Mouse (Mus musculus): Measurements from ENCODE around the gene Pex5l. TPM values are rescaled to one million over a fixed set of nuclear protein-coding genes. Genes with fewer than 3 reads are reported as not detected.
A peak's percentile ranks its signal among the peaks of the same experiment; 100 is the strongest.

Gene Pex5l
- polyA plus RNA-seq, 1 experiment from 2014 or later = 6.6 TPM

- H3K4me2 ChIP-seq (ENCODE audit: low read depth) = no peak overlapping the region
- no peaks in the 10 kb centered on the region for H3K4me1 ChIP-seq (ENCODE audit: control insufficient read depth, insufficient read depth, low read length)
- no peaks in the 10 kb centered on the region for H3K9me3 ChIP-seq (ENCODE audit: control insufficient read depth, low read length)
- H3K36me3 ChIP-seq (ENCODE audit: control insufficient read depth, insufficient read depth, low read length) = no peaks in the 10 kb centered on the region
- H3K9ac ChIP-seq (ENCODE audit: low read length) = no peak overlapping the region
- H3K4me3 ChIP-seq (ENCODE audit: low read depth, low read length) = no peak overlapping the region
- H3K27ac ChIP-seq (ENCODE audit: low read depth, low read length) = no peak overlapping the region
- WGBS = 74% methylated on average over 5 of the region's 5 CpGs
- DNase-seq (ENCODE audit: low spot score) (no peak), ATAC-seq (ENCODE audit: insufficient read depth, low FRiP score, low TSS enrichment) (no peak)
- no peaks in the 10 kb centered on the region for H3K27me3 ChIP-seq (ENCODE audit: control insufficient read depth, insufficient read depth, low read length)
Observed at GRCm38 (mm10) chr3:32987806-32988205, 155.2 kb downstream of the Pex5l start.

- 68% methylated on average over 3 of the region's 3 CpGs for WGBS
- no peaks in the 10 kb centered on the region for H3K9me3 ChIP-seq (ENCODE audit: control insufficient read depth, low read length)
- no peak for DNase-seq (ENCODE audit: low spot score)
Observed at GRCm38 (mm10) chr3:32985141-32985540, 157.9 kb downstream of the Pex5l start.

GRCm38 (mm10) chr3:32979981-32980380 is 163.1 kb downstream of the Pex5l start:
- Histone ChIP-seq H3K27me3 (ENCODE audit: control insufficient read depth, insufficient read depth, low read length) (no peaks in the 10 kb centered on the region), H3K4me2 (ENCODE audit: low read depth) (no peak overlapping the region), H3K4me1 (ENCODE audit: control insufficient read depth, insufficient read depth, low read length) (peaks cover 6% of the 10 kb centered on the region), H3K4me3 (ENCODE audit: low read depth, low read length) (no peak overlapping the region), H3K9me3 (ENCODE audit: control insufficient read depth, low read length) (no peaks in the 10 kb centered on the region), H3K27ac (ENCODE audit: low read depth, low read length) (no peak overlapping the region), H3K36me3 (ENCODE audit: control insufficient read depth, insufficient read depth, low read length) (no peaks in the 10 kb centered on the region), H3K9ac (ENCODE audit: low read length) (no peak overlapping the region)
- 21% methylated on average over 4 of the region's 4 CpGs for WGBS
- DNase-seq (ENCODE audit: low spot score) (no peak), ATAC-seq (ENCODE audit: insufficient read depth, low FRiP score, low TSS enrichment) (no peak)

More at GRCm38 (mm10) chr3:32985141-32985540, 157.9 kb downstream of the Pex5l start:
- H3K36me3 ChIP-seq (ENCODE audit: control insufficient read depth, insufficient read depth, low read length) = no peaks in the 10 kb centered on the region
- ATAC-seq (ENCODE audit: insufficient read depth, low FRiP score, low TSS enrichment) = no peak
- no peaks in the 10 kb centered on the region for H3K4me1 ChIP-seq (ENCODE audit: control insufficient read depth, insufficient read depth, low read length)
- no peaks in the 10 kb centered on the region for H3K27me3 ChIP-seq (ENCODE audit: control insufficient read depth, insufficient read depth, low read length)
- H3K4me3 ChIP-seq (ENCODE audit: low read depth, low read length) = no peak overlapping the region
- H3K9ac ChIP-seq (ENCODE audit: low read length) = no peak overlapping the region
- no peak overlapping the region for H3K4me2 ChIP-seq (ENCODE audit: low read depth)
- no peak overlapping the region for H3K27ac ChIP-seq (ENCODE audit: low read depth, low read length)

- DNase-seq (ENCODE audit: low spot score) (no peak), ATAC-seq (ENCODE audit: insufficient read depth, low FRiP score, low TSS enrichment) (no peak)
- H3K4me2 ChIP-seq (ENCODE audit: low read depth) = no peak overlapping the region
- H3K4me1 ChIP-seq (ENCODE audit: control insufficient read depth, insufficient read depth, low read length) = peaks cover 6% of the 10 kb centered on the region
- 22% methylated on average over 6 of the region's 6 CpGs for WGBS
- H3K27me3 ChIP-seq (ENCODE audit: control insufficient read depth, insufficient read depth, low read length) = no peaks in the 10 kb centered on the region
- H3K9me3 ChIP-seq (ENCODE audit: control insufficient read depth, low read length) = no peaks in the 10 kb centered on the region
- no peak overlapping the region for H3K27ac ChIP-seq (ENCODE audit: low read depth, low read length)
- H3K9ac ChIP-seq (ENCODE audit: low read length) = no peak overlapping the region
- no peaks in the 10 kb centered on the region for H3K36me3 ChIP-seq (ENCODE audit: control insufficient read depth, insufficient read depth, low read length)
- no peak overlapping the region for H3K4me3 ChIP-seq (ENCODE audit: low read depth, low read length)
Observed at GRCm38 (mm10) chr3:32979238-32979637, 163.8 kb downstream of the Pex5l start.

GRCm38 (mm10) chr3:32970257-32970656 is 172.8 kb downstream of the Pex5l start:
- DNase-seq (ENCODE audit: low spot score) (no peak), ATAC-seq (ENCODE audit: insufficient read depth, low FRiP score, low TSS enrichment) (no peak)
- Histone ChIP-seq H3K27ac (ENCODE audit: low read depth, low read length) (no peak overlapping the region), H3K27me3 (ENCODE audit: control insufficient read depth, insufficient read depth, low read length) (no peaks in the 10 kb centered on the region), H3K4me2 (ENCODE audit: low read depth) (no peak overlapping the region), H3K4me1 (ENCODE audit: control insufficient read depth, insufficient read depth, low read length) (no peaks in the 10 kb centered on the region), H3K9me3 (ENCODE audit: control insufficient read depth, low read length) (no peaks in the 10 kb centered on the region), H3K4me3 (ENCODE audit: low read depth, low read length) (no peak overlapping the region), H3K9ac (ENCODE audit: low read length) (no peak overlapping the region), H3K36me3 (ENCODE audit: control insufficient read depth, insufficient read depth, low read length) (no peaks in the 10 kb centered on the region)
- 93% methylated on average over 1 of the region's 1 CpGs for WGBS

GRCm38 (mm10) chr3:32968671-32969425 is 174.2 kb downstream of the Pex5l start:
- ATAC-seq (ENCODE audit: insufficient read depth, low FRiP score, low TSS enrichment) (no peak), DNase-seq (ENCODE audit: low spot score) (no peak)
- Histone ChIP-seq H3K27me3 (ENCODE audit: control insufficient read depth, insufficient read depth, low read length) (no peaks in the 10 kb centered on the region), H3K36me3 (ENCODE audit: control insufficient read depth, insufficient read depth, low read length) (no peaks in the 10 kb centered on the region), H3K9me3 (ENCODE audit: control insufficient read depth, low read length) (no peaks in the 10 kb centered on the region), H3K4me2 (ENCODE audit: low read depth) (no peak overlapping the region), H3K4me3 (ENCODE audit: low read depth, low read length) (no peak overlapping the region), H3K27ac (ENCODE audit: low read depth, low read length) (no peak overlapping the region), H3K4me1 (ENCODE audit: control insufficient read depth, insufficient read depth, low read length) (no peaks in the 10 kb centered on the region), H3K9ac (ENCODE audit: low read length) (no peak overlapping the region)
- 100% methylated on average over 1 of the region's 1 CpGs for WGBS

GRCm38 (mm10) chr3:32965528-32965927 is 177.5 kb downstream of the Pex5l start:
- Histone ChIP-seq H3K27me3 (ENCODE audit: control insufficient read depth, insufficient read depth, low read length) (no peaks in the 10 kb centered on the region), H3K4me1 (ENCODE audit: control insufficient read depth, insufficient read depth, low read length) (no peaks in the 10 kb centered on the region), H3K4me2 (ENCODE audit: low read depth) (no peak overlapping the region), H3K36me3 (ENCODE audit: control insufficient read depth, insufficient read depth, low read length) (no peaks in the 10 kb centered on the region), H3K4me3 (ENCODE audit: low read depth, low read length) (no peak overlapping the region), H3K27ac (ENCODE audit: low read depth, low read length) (no peak overlapping the region), H3K9me3 (ENCODE audit: control insufficient read depth, low read length) (no peaks in the 10 kb centered on the region), H3K9ac (ENCODE audit: low read length) (no peak overlapping the region)
- WGBS = 2% methylated on average over 2 of the region's 2 CpGs
- ATAC-seq (ENCODE audit: insufficient read depth, low FRiP score, low TSS enrichment) = no peak
- peak; percentile 42 for DNase-seq (ENCODE audit: low spot score)

GRCm38 (mm10) chr3:32961494-32961893 is 181.6 kb downstream of the Pex5l start:
- no peak overlapping the region for H3K9ac ChIP-seq (ENCODE audit: low read length)
- DNase-seq (ENCODE audit: low spot score) = no peak
- ATAC-seq (ENCODE audit: insufficient read depth, low FRiP score, low TSS enrichment) = no peak
- no peaks in the 10 kb centered on the region for H3K9me3 ChIP-seq (ENCODE audit: control insufficient read depth, low read length)
- H3K4me2 ChIP-seq (ENCODE audit: low read depth) = no peak overlapping the region
- no peaks in the 10 kb centered on the region for H3K36me3 ChIP-seq (ENCODE audit: control insufficient read depth, insufficient read depth, low read length)
- no peaks in the 10 kb centered on the region for H3K27me3 ChIP-seq (ENCODE audit: control insufficient read depth, insufficient read depth, low read length)
- no peak overlapping the region for H3K27ac ChIP-seq (ENCODE audit: low read depth, low read length)
- H3K4me1 ChIP-seq (ENCODE audit: control insufficient read depth, insufficient read depth, low read length) = no peaks in the 10 kb centered on the region
- no peak overlapping the region for H3K4me3 ChIP-seq (ENCODE audit: low read depth, low read length)
- 85% methylated on average over 3 of the region's 3 CpGs for WGBS

GRCm38 (mm10) chr3:32951382-32951781 is 191.7 kb downstream of the Pex5l start:
- no peak for DNase-seq (ENCODE audit: low spot score)
- H3K27ac ChIP-seq (ENCODE audit: low read depth, low read length) = no peak overlapping the region
- H3K4me1 ChIP-seq (ENCODE audit: control insufficient read depth, insufficient read depth, low read length) = no peaks in the 10 kb centered on the region
- no peaks in the 10 kb centered on the region for H3K9me3 ChIP-seq (ENCODE audit: control insufficient read depth, low read length)
- H3K4me2 ChIP-seq (ENCODE audit: low read depth) = no peak overlapping the region
- H3K9ac ChIP-seq (ENCODE audit: low read length) = no peak overlapping the region
- no peak overlapping the region for H3K4me3 ChIP-seq (ENCODE audit: low read depth, low read length)
- WGBS = 6% methylated on average over 1 of the region's 1 CpGs
- no peaks in the 10 kb centered on the region for H3K27me3 ChIP-seq (ENCODE audit: control insufficient read depth, insufficient read depth, low read length)
- H3K36me3 ChIP-seq (ENCODE audit: control insufficient read depth, insufficient read depth, low read length) = no peaks in the 10 kb centered on the region
- no peak for ATAC-seq (ENCODE audit: insufficient read depth, low FRiP score, low TSS enrichment)
